ENCODE assay signal across 28 mouse cellular contexts in the genomic region with DNA sequence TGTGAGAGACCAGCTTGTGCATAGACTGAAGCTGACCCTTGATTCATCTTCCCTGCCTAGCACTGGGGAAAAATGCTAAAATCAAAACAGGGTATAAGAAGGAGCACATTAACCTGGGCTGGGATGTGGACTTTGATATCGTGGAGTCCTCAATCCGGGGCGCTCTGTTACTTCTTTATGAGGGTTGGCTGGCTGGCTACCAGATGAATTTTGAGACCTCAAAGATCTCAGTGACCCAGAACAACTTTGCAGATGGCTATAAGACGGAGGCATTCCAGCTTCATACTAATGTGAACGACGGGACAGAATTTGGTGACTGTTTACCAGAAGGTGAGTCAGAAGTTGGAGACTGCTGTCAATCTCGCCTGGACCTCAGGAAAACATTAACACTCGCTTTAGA.
A peak's percentile ranks its signal among the peaks of the same experiment; 100 is the strongest.
DNase-seq lines count a peak whose midpoint lies in the region; ATAC-seq and TF ChIP-seq lines count a peak whose summit lies in the region.
"Had no signal": no experiment of that assay in that cellular context is flagged by ENCODE, and none has a peak within 500 bp of the region (broad histone marks: within the 10 kb centered on the region; RNA-seq: fewer than 3 reads in every experiment).

No protein-coding gene starts in this region.

- TF ChIP-seq CTCF in kidney, adult 2 months (conservative IDR thresholded peaks at IDR 0.05; ENCODE audit: insufficient read depth, insufficient read length, low read depth, low read length) = no peak

- H3K27ac ChIP-seq in kidney, adult 2 months (ENCODE audit: insufficient read depth, low read depth, low read length) = no peak overlapping the region; the same call in 1 of the 2 replicates
- H3K27ac ChIP-seq in kidney, embryonic 16.5 days (ENCODE audit: low read length) = no peak overlapping the region
- H3K27ac ChIP-seq: embryonic facial prominence, embryonic 10.5 days; embryonic facial prominence, embryonic 13.5 days; forebrain, embryonic 12.5 days; forebrain, embryonic 15.5 days; heart, adult 2 months; heart, embryonic 10.5 days; heart, embryonic 13.5 days; hindbrain, embryonic 12.5 days; hindbrain, embryonic 15.5 days had no signal

- DNase-seq in kidney, adult 2 months = peak; percentile 80
- no peak for DNase-seq in kidney, postnatal 4 days
- peak; percentile 45 to 56 for DNase-seq in kidney, postnatal 25 days
- no peak for DNase-seq in embryo, embryonic 10 days (ENCODE audit: low spot score)
- DNase-seq: adrenal gland, adult 2 months; adrenal gland, postnatal 14 days; cerebellum, adult 11 months; cerebellum, adult 2 months; cerebellum, adult 9-11 months; cerebellum, postnatal 25 days; embryo, embryonic 11 days; gastrocnemius, postnatal 10 days; gastrocnemius, postnatal 36 days; heart, adult 2 months; heart, postnatal 14 days; heart, postnatal 4 days had no signal

- no peaks in the 10 kb centered on the region for H3K4me1 ChIP-seq in kidney, adult 2 months (ENCODE audit: control insufficient read depth, insufficient read depth, low read length)
- H3K4me1 ChIP-seq in kidney, embryonic 16.5 days (ENCODE audit: insufficient read depth, low read length) = no peaks in the 10 kb centered on the region
- H3K4me1 ChIP-seq: embryonic facial prominence, embryonic 10.5 days; embryonic facial prominence, embryonic 13.5 days; forebrain, embryonic 12.5 days; forebrain, embryonic 15.5 days; heart, embryonic 10.5 days; heart, embryonic 13.5 days; hindbrain, embryonic 12.5 days; hindbrain, embryonic 15.5 days had no signal

- 52% methylated on average over 8 of the region's 8 CpGs for WGBS in kidney, adult 2 months
- WGBS in kidney, embryonic 16.5 days = 84% methylated on average over 8 of the region's 8 CpGs

- TF ChIP-seq POLR2A in kidney, adult 2 months (IDR thresholded peaks at IDR 0.05; ENCODE audit: low read depth, low read length) = no peak

- H3K27me3 ChIP-seq in kidney, adult 2 months (replicated peaks; ENCODE audit: control insufficient read depth, insufficient read depth, low read length) = no peaks in the 10 kb centered on the region
- no peaks in the 10 kb centered on the region for H3K27me3 ChIP-seq in kidney, embryonic 16.5 days (ENCODE audit: insufficient read depth, low read length)
- H3K27me3 ChIP-seq: embryonic facial prominence, embryonic 13.5 days; forebrain, embryonic 12.5 days; forebrain, embryonic 15.5 days; heart, embryonic 13.5 days; hindbrain, embryonic 12.5 days; hindbrain, embryonic 15.5 days had no signal

- no peak overlapping the region for H3K9ac ChIP-seq in kidney, embryonic 16.5 days (replicated peaks; ENCODE audit: low read length)
- H3K9ac ChIP-seq: embryonic facial prominence, embryonic 13.5 days; forebrain, embryonic 12.5 days; forebrain, embryonic 15.5 days; heart, embryonic 13.5 days; hindbrain, embryonic 12.5 days; hindbrain, embryonic 15.5 days had no signal

- no peaks in the 10 kb centered on the region for H3K9me3 ChIP-seq in kidney, embryonic 16.5 days (ENCODE audit: low read length)
- H3K9me3 ChIP-seq: embryonic facial prominence, embryonic 10.5 days; embryonic facial prominence, embryonic 13.5 days; forebrain, embryonic 12.5 days; forebrain, embryonic 15.5 days; heart, embryonic 10.5 days; heart, embryonic 13.5 days; hindbrain, embryonic 12.5 days; hindbrain, embryonic 15.5 days had no signal

- no peak overlapping the region for H3K4me3 ChIP-seq in kidney, adult 2 months (ENCODE audit: insufficient read depth, low read depth, low read length)
- H3K4me3 ChIP-seq in kidney, embryonic 16.5 days (ENCODE audit: low read length) = no peak overlapping the region
- H3K4me3 ChIP-seq: embryonic facial prominence, embryonic 10.5 days; embryonic facial prominence, embryonic 13.5 days; erythroblast, embryonic 14.5 days; forebrain, embryonic 12.5 days; forebrain, embryonic 15.5 days; heart, adult 2 months; heart, embryonic 10.5 days; heart, embryonic 13.5 days; hindbrain, embryonic 12.5 days; hindbrain, embryonic 15.5 days had no signal

- no peak overlapping the region for H3K4me2 ChIP-seq in kidney, embryonic 16.5 days (replicated peaks; ENCODE audit: low read depth, low read length)
- H3K4me2 ChIP-seq: embryonic facial prominence, embryonic 13.5 days; forebrain, embryonic 12.5 days; forebrain, embryonic 15.5 days; heart, embryonic 13.5 days; hindbrain, embryonic 12.5 days; hindbrain, embryonic 15.5 days had no signal

- ATAC-seq in kidney, embryonic 16.5 days (ENCODE audit: low FRiP score, low TSS enrichment) = peak; percentile 31; the same call in 1 of the 2 replicates
- ATAC-seq in frontal cortex, adult (ENCODE audit: low TSS enrichment) = no peak
- ATAC-seq: CD4-positive, CD25-positive, alpha-beta regulatory T cell, adult 4 months; forebrain, embryonic 15.5 days had no signal

- no peaks in the 10 kb centered on the region for H3K36me3 ChIP-seq in kidney, adult 2 months (ENCODE audit: control insufficient read depth, insufficient read depth, low read length)
- H3K36me3 ChIP-seq in kidney, embryonic 16.5 days (ENCODE audit: insufficient read depth, low read length) = no peaks in the 10 kb centered on the region
- H3K36me3 ChIP-seq: embryonic facial prominence, embryonic 10.5 days; embryonic facial prominence, embryonic 13.5 days; forebrain, embryonic 12.5 days; forebrain, embryonic 15.5 days; heart, embryonic 10.5 days; heart, embryonic 13.5 days; hindbrain, embryonic 12.5 days; hindbrain, embryonic 15.5 days had no signal

Comparison
In these comparisons a context has a peak if more than half of its experiments do, and no peak if none do; other contexts are left out.
1. DNase-seq: peak in kidney, adult 2 months (single experiment) and kidney, postnatal 25 days (2 of 2); none in kidney, postnatal 4 days (0 of 2) and embryo, embryonic 10 days (single experiment).